Mouse (Mus musculus) MEL (cell line): ENCODE measurements at regions not wholly inside any gene's neighbourhood (a gene's known extent, or its start where the extent isn't known, plus 50 kb on each side); places are given as distances from the start of the nearest gene placed in this dataset.

Experiments used
- DNase-seq: peaks from one replicate; pipeline ENCODE4 v3.0.0; 2011; ENCODE audit warnings: low read depth, low spot score
- H3K27ac ChIP-seq: 2 replicates; pipeline ENCODE4 v1.5.1; 2012; ENCODE audit warnings: low read depth, mild to moderate bottlenecking, control low read depth, low read length, moderate library complexity; ENCODE audit not compliant: control insufficient read depth
- H3K27me3 ChIP-seq, 2 experiments: fragments of 150-350 bp in 1 of 2; sonication (generic) in 1 of 2; 2 replicates each; pipeline ENCODE4 v1.6.1; 2012; ENCODE audit warnings: low read length in 2 of 2, mild to moderate bottlenecking in 2 of 2, improper control_type of control experiment in 1 of 2, moderate library complexity in 1 of 2; ENCODE audit not compliant: insufficient read depth in 2 of 2, control insufficient read depth in 1 of 2
- H3K36me3 ChIP-seq, 2 experiments: 2 replicates each; pipeline ENCODE4 v1.6.1; 2012 to 2014; ENCODE audit warnings: low read length in 2 of 2, improper control_type of control experiment in 1 of 2, inconsistent platforms in 1 of 2, mild to moderate bottlenecking in 1 of 2; ENCODE audit not compliant: insufficient read depth in 2 of 2, control insufficient read depth in 1 of 2
- H3K4me1 ChIP-seq, 2 experiments: fragments of 150-350 bp in 1 of 2; sonication (generic) in 1 of 2; 2 replicates each; pipeline ENCODE4 v1.6.1; 2012; ENCODE audit warnings: low read length in 2 of 2, improper control_type of control experiment in 1 of 2, mild to moderate bottlenecking in 1 of 2; ENCODE audit not compliant: insufficient read depth in 2 of 2, control insufficient read depth in 1 of 2
- H3K4me3 ChIP-seq, 2 experiments: fragments of 150-350 bp in 1 of 2; sonication (generic) in 1 of 2; 2 replicates each; pipeline ENCODE4 v1.5.1; 2012; ENCODE audit warnings: low read depth in 2 of 2, low read length in 2 of 2, mild to moderate bottlenecking in 2 of 2, moderate library complexity in 2 of 2, control low read depth in 1 of 2, improper control_type of control experiment in 1 of 2; ENCODE audit not compliant: control insufficient read depth in 1 of 2, insufficient read depth in 1 of 2
- H3K79me2 ChIP-seq: 2 replicates; pipeline ENCODE4 v1.6.1; 2012; ENCODE audit warnings: mild to moderate bottlenecking, low read length, moderate library complexity; ENCODE audit not compliant: control insufficient read depth, poor library complexity, insufficient read depth
- H3K9ac ChIP-seq: 2 replicates; pipeline ENCODE4 v1.6.1; 2012; ENCODE audit warnings: low read depth, mild to moderate bottlenecking, control low read depth, low read length, moderate library complexity; ENCODE audit not compliant: control insufficient read depth, poor library complexity, severe bottlenecking
- H3K9me3 ChIP-seq: fragments of 150-350 bp; sonication (generic); replicated peaks from 2 replicates; pipeline ENCODE4 v1.6.1; 2012; ENCODE audit warnings: mild to moderate bottlenecking, low read length, improper control_type of control experiment, moderate library complexity; ENCODE audit not compliant: insufficient read depth
- CHD2 ChIP-seq: IDR thresholded peaks from 2 replicates; pipeline ENCODE4 v1.6.1; 2011; ENCODE audit warnings: low read length, improper control_type of control experiment
- CTCF ChIP-seq, 3 experiments: IDR thresholded peaks in 2 of 3; conservative IDR thresholded peaks in 1 of 3; 2 replicates each; pipeline ENCODE4 v1.5.1; 2011 to 2012; ENCODE audit warnings: low read length in 3 of 3, low read depth in 2 of 3, mild to moderate bottlenecking in 2 of 3, improper control_type of control experiment in 1 of 3, inconsistent platforms in 1 of 3, mixed read lengths in 1 of 3, moderate library complexity in 1 of 3; ENCODE audit not compliant: control insufficient read depth in 1 of 3, insufficient read depth in 1 of 3, poor library complexity in 1 of 3, severe bottlenecking in 1 of 3
- ELF1 ChIP-seq: IDR thresholded peaks from 2 replicates; pipeline ENCODE4 v1.6.1; 2014; ENCODE audit warnings: low read depth, mild to moderate bottlenecking, inconsistent platforms, low read length, improper control_type of control experiment, moderate library complexity
- EP300 ChIP-seq, 2 experiments: IDR thresholded peaks; 2 replicates each; pipeline ENCODE4 v1.6.1; 2011; ENCODE audit warnings: improper control_type of control experiment in 2 of 2, low read length in 2 of 2, low read depth in 1 of 2, mild to moderate bottlenecking in 1 of 2
- GABPA ChIP-seq: IDR thresholded peaks from 2 replicates; pipeline ENCODE4 v1.6.1; 2012; ENCODE audit warnings: low read depth, mild to moderate bottlenecking, inconsistent platforms, low read length, improper control_type of control experiment, moderate library complexity
- GATA1 ChIP-seq: IDR thresholded peaks from 2 replicates; pipeline ENCODE4 v1.6.1; 2011; ENCODE audit warnings: low read depth, low read length, improper control_type of control experiment
- MAFK ChIP-seq: IDR thresholded peaks from 2 replicates; pipeline ENCODE4 v1.6.1; 2011; ENCODE audit warnings: low read depth, mild to moderate bottlenecking, low read length, improper control_type of control experiment, borderline replicate concordance
- MAX ChIP-seq: IDR thresholded peaks from 2 replicates; pipeline ENCODE4 v1.6.1; 2011; ENCODE audit warnings: low read length, improper control_type of control experiment
- MXI1 ChIP-seq: IDR thresholded peaks from 2 replicates; pipeline ENCODE4 v1.6.1; 2011; ENCODE audit warnings: mild to moderate bottlenecking, low read depth, low read length, improper control_type of control experiment
- POLR2A ChIP-seq, 2 experiments: IDR thresholded peaks; 2 replicates each; pipeline ENCODE4 v1.6.1; 2011 to 2012; ENCODE audit warnings: low read length in 2 of 2, mild to moderate bottlenecking in 2 of 2, control low read depth in 1 of 2, improper control_type of control experiment in 1 of 2, low read depth in 1 of 2, moderate library complexity in 1 of 2; ENCODE audit not compliant: control insufficient read depth in 1 of 2, insufficient read depth in 1 of 2, poor library complexity in 1 of 2
- POLR2AphosphoS2 ChIP-seq: IDR thresholded peaks from 2 replicates; pipeline ENCODE4 v1.6.1; 2011; ENCODE audit warnings: low read length, improper control_type of control experiment
- POLR2AphosphoS5 ChIP-seq: IDR thresholded peaks from 2 replicates; pipeline ENCODE4 v1.6.1; 2012; ENCODE audit warnings: low read depth, borderline replicate concordance, mild to moderate bottlenecking, inconsistent platforms, low read length, moderate library complexity, mixed read lengths
- SIN3A ChIP-seq: IDR thresholded peaks from 2 replicates; pipeline ENCODE4 v1.6.1; 2012; ENCODE audit warnings: low read length, improper control_type of control experiment, inconsistent platforms
- SMC3 ChIP-seq: IDR thresholded peaks from 2 replicates; pipeline ENCODE4 v1.6.1; 2011; ENCODE audit warnings: low read depth, low read length, improper control_type of control experiment
- TAL1 ChIP-seq: IDR thresholded peaks from 2 replicates; pipeline ENCODE4 v1.6.1; 2012; ENCODE audit warnings: mild to moderate bottlenecking, inconsistent platforms, low read length, moderate library complexity, mixed read lengths
- TBP ChIP-seq: IDR thresholded peaks from 2 replicates; pipeline ENCODE4 v1.8.0; 2011; ENCODE audit warnings: low read depth, low read length, improper control_type of control experiment
- TCF12 ChIP-seq: IDR thresholded peaks from 2 replicates; pipeline ENCODE4 v1.6.1; 2014; ENCODE audit warnings: low read depth, mild to moderate bottlenecking, inconsistent platforms, low read length, improper control_type of control experiment, moderate library complexity
- UBTF ChIP-seq: IDR thresholded peaks from 2 replicates; pipeline ENCODE4 v1.6.1; 2012; ENCODE audit warnings: low read depth, mild to moderate bottlenecking, inconsistent platforms, low read length, improper control_type of control experiment, moderate library complexity, borderline replicate concordance; ENCODE audit not compliant: insufficient read depth
- USF1 ChIP-seq: IDR thresholded peaks from 2 replicates; pipeline ENCODE4 v1.6.1; 2014; ENCODE audit warnings: low read depth, mild to moderate bottlenecking, inconsistent platforms, low read length, improper control_type of control experiment, moderate library complexity
- USF2 ChIP-seq, 2 experiments: IDR thresholded peaks; 2 replicates each; pipeline ENCODE4 v1.6.1; 2011 to 2012; ENCODE audit warnings: improper control_type of control experiment in 2 of 2, low read length in 2 of 2, borderline replicate concordance in 1 of 2, inconsistent platforms in 1 of 2, low read depth in 1 of 2, mild to moderate bottlenecking in 1 of 2; ENCODE audit not compliant: insufficient read depth in 1 of 2
- ZC3H11A ChIP-seq: IDR thresholded peaks from 2 replicates; pipeline ENCODE4 v1.6.1; 2012; ENCODE audit warnings: low read depth, mild to moderate bottlenecking, inconsistent platforms, low read length, improper control_type of control experiment
- ZKSCAN1 ChIP-seq: IDR thresholded peaks from 2 replicates; pipeline ENCODE4 v1.6.1; 2012; ENCODE audit warnings: low read depth, mild to moderate bottlenecking, inconsistent platforms, low read length, improper control_type of control experiment, moderate library complexity
- ZMIZ1 ChIP-seq: IDR thresholded peaks from 2 replicates; pipeline ENCODE4 v1.6.1; 2012; ENCODE audit warnings: low read depth, mild to moderate bottlenecking, inconsistent platforms, low read length, improper control_type of control experiment, moderate library complexity

DNA sequence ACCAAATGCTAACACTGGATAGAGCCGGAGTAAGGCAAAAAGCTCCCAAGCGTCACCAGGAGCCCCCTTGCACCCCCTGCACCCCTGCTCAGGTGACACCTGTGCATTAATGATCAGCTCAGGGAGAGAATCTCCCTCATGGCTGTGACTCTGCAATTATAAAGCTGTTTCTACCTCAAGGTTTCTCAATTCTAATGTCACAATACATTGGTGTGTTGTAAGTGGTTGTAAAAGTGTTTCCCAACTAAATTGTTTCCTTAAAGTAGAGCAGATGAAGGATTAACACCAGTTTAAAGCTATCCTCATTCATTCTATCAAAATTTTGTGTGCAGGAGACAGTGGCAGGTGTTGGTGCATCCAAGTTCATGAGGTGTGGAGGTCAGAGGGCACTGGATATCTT, 65.6 kb upstream of the Rbms1 start:
- no peaks in the 10 kb centered on the region for H3K27me3 ChIP-seq
- H3K9ac ChIP-seq, result no peak overlapping the region
- no peak overlapping the region for H3K27ac ChIP-seq
- H3K36me3 ChIP-seq, result no peaks in the 10 kb centered on the region
- H3K79me2 ChIP-seq, result no peaks in the 10 kb centered on the region
- H3K9me3 ChIP-seq, result no peaks in the 10 kb centered on the region
- H3K4me3 ChIP-seq, result no peak overlapping the region
- TF ChIP-seq SMC3, result no peak
- TF ChIP-seq EP300 (IDR thresholded peaks at IDR 0.05; ENCODE audit: low read depth in 1 of 2, low read length in 2 of 2), result no peak
- TF ChIP-seq MAFK, result no peak
- no peak for TF ChIP-seq POLR2AphosphoS2
- no peak for TF ChIP-seq GABPA
- no peak for TF ChIP-seq MXI1
- TF ChIP-seq TAL1, result no peak
- TF ChIP-seq SIN3A, result no peak
- no peak for TF ChIP-seq ZC3H11A
- no peak for TF ChIP-seq USF1
- no peak for TF ChIP-seq POLR2A (IDR thresholded peaks at IDR 0.05; ENCODE audit: control insufficient read depth in 1 of 2, insufficient read depth in 1 of 2, low read depth in 1 of 2, low read length in 2 of 2, poor library complexity in 1 of 2)
- H3K4me1 ChIP-seq, result no peaks in the 10 kb centered on the region
- no peak for DNase-seq

DNA sequence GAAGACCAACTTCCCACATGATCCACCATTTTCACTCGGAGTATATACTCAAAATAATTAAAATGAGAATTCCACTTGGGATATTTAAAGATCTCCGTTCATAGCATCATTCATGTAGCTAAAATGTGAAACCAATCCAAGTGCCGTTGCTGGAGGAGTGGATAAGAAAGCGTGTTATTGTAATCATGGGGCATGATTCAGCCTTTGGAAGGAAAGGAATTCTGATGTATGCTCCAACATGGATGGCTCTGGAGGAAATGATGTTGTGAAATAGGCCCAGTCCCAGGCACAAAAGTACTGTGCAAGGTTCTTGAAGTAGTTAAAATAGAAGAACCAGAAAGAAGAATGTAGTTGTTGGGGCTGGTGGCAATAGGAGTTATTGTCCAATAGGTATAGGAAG, 64.7 kb upstream of the Rbms1 start:
- TF ChIP-seq POLR2AphosphoS5 (no peak), MAFK (no peak), ELF1 (no peak), UBTF (no peak), CHD2 (no peak), MAX (no peak), EP300 (IDR thresholded peaks at IDR 0.05; ENCODE audit: low read depth in 1 of 2, low read length in 2 of 2) (no peak), GATA1 (no peak), TCF12 (no peak), TBP (no peak), ZMIZ1 (no peak), ZKSCAN1 (no peak), MXI1 (no peak), USF2 (IDR thresholded peaks at IDR 0.05; ENCODE audit: borderline replicate concordance in 1 of 2, insufficient read depth in 1 of 2, low read depth in 1 of 2, low read length in 2 of 2) (no peak), CTCF (IDR thresholded peaks at IDR 0.05 in 2 of 3, conservative IDR thresholded peaks at IDR 0.05 in 1 of 3; ENCODE audit: control insufficient read depth in 1 of 3, insufficient read depth in 1 of 3, low read depth in 2 of 3, low read length in 3 of 3, poor library complexity in 1 of 3, severe bottlenecking in 1 of 3) (no peak)
- TF ChIP-seq, all 39 proteins: peak for 0

More for the DNA sequence above, 64.7 kb upstream of the Rbms1 start:
- no peak for DNase-seq
- Histone ChIP-seq H3K4me1 (no peaks in the 10 kb centered on the region), H3K4me3 (no peak overlapping the region), H3K9ac (no peak overlapping the region), H3K36me3 (no peaks in the 10 kb centered on the region), H3K9me3 (no peaks in the 10 kb centered on the region), H3K79me2 (no peaks in the 10 kb centered on the region), H3K27ac (no peak overlapping the region), H3K27me3 (no peaks in the 10 kb centered on the region)
